ENCODE assay signal across 8 mouse cellular contexts in the genomic region with DNA sequence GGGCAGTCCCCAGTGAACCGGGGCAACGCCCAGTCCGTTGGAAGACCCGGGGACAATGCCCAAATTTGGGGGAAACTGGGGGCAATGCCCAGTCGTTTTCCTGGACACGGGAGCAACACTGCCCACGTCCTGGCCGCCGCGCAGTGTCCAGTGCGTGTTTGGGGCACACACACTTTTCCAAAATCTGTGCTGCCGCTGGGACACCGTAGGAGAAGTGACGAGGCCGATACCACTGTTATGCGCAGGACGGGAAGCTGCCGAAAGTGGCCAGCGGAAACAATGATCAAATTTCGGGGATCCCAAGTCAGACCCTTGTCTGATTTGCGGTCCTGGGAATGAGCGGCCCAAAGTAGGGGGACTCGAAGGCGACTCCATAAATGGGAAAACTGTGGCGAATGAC. TPM values are rescaled to one million over a fixed set of nuclear protein-coding genes. Genes with fewer than 3 reads are reported as not detected.
DNase-seq lines count a peak whose midpoint lies in the region; ATAC-seq and TF ChIP-seq lines count a peak whose summit lies in the region.

No protein-coding gene starts in this region.

- H3K36me3 ChIP-seq in hindbrain, embryonic 15.5 days, result no peaks in the 10 kb centered on the region
- H3K36me3 ChIP-seq in midbrain, embryonic 13.5 days, result no peaks in the 10 kb centered on the region

- H3K27me3 ChIP-seq in hindbrain, embryonic 15.5 days, result peaks cover 86% of the 10 kb centered on the region
- peaks cover 100% of the 10 kb centered on the region for H3K27me3 ChIP-seq in midbrain, embryonic 13.5 days

- no peak overlapping the region for H3K27ac ChIP-seq in gastrocnemius, adult 2 months
- H3K27ac ChIP-seq in hindbrain, embryonic 15.5 days (replicated peaks), result no peak overlapping the region
- H3K27ac ChIP-seq in midbrain, embryonic 13.5 days, result no peak overlapping the region
- no peak overlapping the region for H3K27ac ChIP-seq in left cerebral cortex, adult 2 months

- no peak for TF ChIP-seq POLR2A in brain, embryonic 14.5 days (IDR thresholded peaks at IDR 0.05; ENCODE audit: borderline replicate concordance, extremely low read depth, insufficient read depth, insufficient read length, poor library complexity, severe bottlenecking)

- H3K9ac ChIP-seq in hindbrain, embryonic 15.5 days, result no peak overlapping the region
- H3K9ac ChIP-seq in midbrain, embryonic 13.5 days (replicated peaks), result no peak overlapping the region

- no peak for ATAC-seq in hindbrain, embryonic 15.5 days (ENCODE audit: low FRiP score, low read depth)
- ATAC-seq in midbrain, embryonic 13.5 days, result no peak
- no peak for ATAC-seq in monocyte, adult 5-6 weeks (replicated peaks; ENCODE audit: insufficient number of reproducible peaks, low FRiP score, low TSS enrichment, poor library complexity, severe bottlenecking)

- peak overlapping the region; percentile 45 for H3K4me2 ChIP-seq in hindbrain, embryonic 15.5 days
- peak overlapping the region; percentile 22 for H3K4me2 ChIP-seq in midbrain, embryonic 13.5 days (replicated peaks)

- DNase-seq in gastrocnemius, adult 2 months, result no peak
- no peak for DNase-seq in gastrocnemius, postnatal 10 days
- peak; percentile 11 for DNase-seq in brain, embryonic 14.5 days (ENCODE audit: low read depth)
- DNase-seq in testis, postnatal 14 days (ENCODE audit: low spot score), result no peak
- DNase-seq in left cerebral cortex, adult 2 months (ENCODE audit: extremely low spot score in 1 of 2, low spot score in 2 of 2), result no peak

- H3K4me3 ChIP-seq in gastrocnemius, adult 2 months, result peak overlapping the region; percentile 72
- peak overlapping the region; percentile 12; the same call in 1 of the 2 replicates for H3K4me3 ChIP-seq in hindbrain, embryonic 15.5 days
- peak overlapping the region; percentile 25 for H3K4me3 ChIP-seq in midbrain, embryonic 13.5 days (replicated peaks)
- no peak overlapping the region for H3K4me3 ChIP-seq in left cerebral cortex, adult 2 months

- intact Hi-C loops in gastrocnemius, adult 2 months (cut with DNase I), result loop anchor here (5.0 kb wide), 1 partner anchor 34 kb away; no protein-coding TSS in a partner anchor
- intact Hi-C loops in left cerebral cortex, adult 2 months (cut with DNase I), result no loop called here

- whole genome bisulfite sequencing in hindbrain, embryonic 15.5 days, result under 1% methylated on average over 25 of the region's 25 CpGs
- WGBS in midbrain, embryonic 13.5 days, result under 1% methylated on average over 25 of the region's 25 CpGs

- peaks cover 38% of the 10 kb centered on the region for H3K4me1 ChIP-seq in hindbrain, embryonic 15.5 days (replicated peaks)
- peaks cover 38% of the 10 kb centered on the region for H3K4me1 ChIP-seq in midbrain, embryonic 13.5 days (replicated peaks)

- no peaks in the 10 kb centered on the region for H3K9me3 ChIP-seq in hindbrain, embryonic 15.5 days
- no peaks in the 10 kb centered on the region for H3K9me3 ChIP-seq in midbrain, embryonic 13.5 days

- TF ChIP-seq CTCF in gastrocnemius, adult 2 months (IDR thresholded peaks at IDR 0.05), result no peak
- no peak for TF ChIP-seq CTCF in brain, embryonic 14.5 days (IDR thresholded peaks at IDR 0.05; ENCODE audit: borderline replicate concordance, extremely low read depth, insufficient read depth, insufficient read length)
- no peak for TF ChIP-seq CTCF in left cerebral cortex, adult 2 months (IDR thresholded peaks at IDR 0.05)

RNA-seq across cellular contexts. Expression of gene Igf2, which starts 5.6 kb away (rescaled TPM):
- total RNA-seq in gastrocnemius, adult 2 months (2021), result 10 to 100 TPM; 26.1 to 32.7 TPM
- total RNA-seq in gastrocnemius, postnatal 10 days (2021), result 1,000 to 10,000 TPM; 6,069 to 6,624 TPM
- polyA plus RNA-seq in brain, embryonic 14.5 days (2012; rRNA removed), result 234 and 457 TPM in 2 replicates
- polyA plus RNA-seq in hindbrain, embryonic 15.5 days (2015; fragmentation: Nextera tagmentation; extraction: Ambion mirVana), result 142 and 184 TPM in 2 replicates
- polyA plus RNA-seq in midbrain, embryonic 13.5 days (2015; fragmentation: Nextera tagmentation; extraction: Ambion mirVana), result 96.3 and 112 TPM in 2 replicates
- 100 to 1,000 TPM in 1 of 2 experiments, 10 to 100 TPM in 1; 67.4 to 120 TPM for total RNA-seq in left cerebral cortex, adult 2 months (2021)
- 0.21 TPM in 1 of 3 replicates, not detected in the others for total RNA-seq in monocyte, adult 5-6 weeks (2017)

RNA-seq across cellular contexts. Expression of gene Gm49394, which starts 8.7 kb away (rescaled TPM):
- not detected for total RNA-seq in gastrocnemius, adult 2 months (2021)
- total RNA-seq in gastrocnemius, postnatal 10 days (2021), result under 1 TPM; 0.25 to 0.47 TPM
- polyA plus RNA-seq in brain, embryonic 14.5 days (2012; rRNA removed), result 0.06 and 0.34 TPM in 2 replicates
- not detected in 2 replicates for polyA plus RNA-seq in hindbrain, embryonic 15.5 days (2015; fragmentation: Nextera tagmentation; extraction: Ambion mirVana)
- not detected in 2 replicates for polyA plus RNA-seq in midbrain, embryonic 13.5 days (2015; fragmentation: Nextera tagmentation; extraction: Ambion mirVana)
- under 1 TPM in 1 of 2 experiments, not detected in 1; 0.11 TPM for total RNA-seq in left cerebral cortex, adult 2 months (2021)
- total RNA-seq in monocyte, adult 5-6 weeks (2017), result not detected in 3 replicates

Comparison
In these comparisons a context has a peak if more than half of its experiments do, and no peak if none do; other contexts are left out.
1. RNA of gene Igf2, which starts 5.6 kb away (total RNA-seq): 6,069 to 6,624 TPM in gastrocnemius, postnatal 10 days; 67.4 to 120 TPM in left cerebral cortex, adult 2 months, 26.1 to 32.7 TPM in gastrocnemius, adult 2 months and 0.21 TPM in monocyte, adult 5-6 weeks; every median in the first group is over 10 times any median in the second.